Mouse (Mus musculus): ENCODE measurements around the gene 6330409D20Rik.
A peak's percentile ranks its signal among the peaks of the same experiment; 100 is the strongest.

Gene 6330409D20Rik

GRCm38 (mm10) chr2:32740916-32741272, at the start of gene 6330409D20Rik:
Gene 6330409D20Rik, minus strand, starts transcription at chr2:32741016.
- no peak for DNase-seq

- DNase-seq = no peak
These were observed 47.8 kb upstream of the 6330409D20Rik start for GRCm38 (mm10) chr2:32788581-32788980.

DNA sequence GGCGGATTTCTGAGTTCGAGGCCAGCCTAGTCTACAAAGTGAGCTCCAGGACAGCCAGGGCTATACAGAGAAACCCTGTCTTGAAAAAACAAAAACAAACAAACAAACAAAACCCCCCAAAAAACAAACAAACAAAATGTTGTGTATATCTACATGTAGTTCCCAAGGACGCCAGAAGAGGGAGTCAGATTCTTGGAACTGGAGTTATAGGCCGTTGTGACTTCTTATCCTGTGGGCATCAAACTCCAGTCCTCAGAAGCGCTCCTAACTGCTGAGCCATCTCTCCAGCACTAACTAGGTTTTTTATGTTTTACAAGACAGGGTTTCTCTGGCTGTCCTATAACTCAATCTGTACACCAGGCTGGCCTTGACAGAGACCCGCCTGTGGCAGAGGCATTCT, 46.4 kb upstream of the 6330409D20Rik start:
- no peak for DNase-seq

GRCm38 (mm10) chr2:32784048-32784681, 43.3 kb upstream of the 6330409D20Rik start, which contains the start of gene Cfap157:
Gene Cfap157, minus strand, starts transcription at chr2:32784428.
- DNase-seq = no peak

DNA sequence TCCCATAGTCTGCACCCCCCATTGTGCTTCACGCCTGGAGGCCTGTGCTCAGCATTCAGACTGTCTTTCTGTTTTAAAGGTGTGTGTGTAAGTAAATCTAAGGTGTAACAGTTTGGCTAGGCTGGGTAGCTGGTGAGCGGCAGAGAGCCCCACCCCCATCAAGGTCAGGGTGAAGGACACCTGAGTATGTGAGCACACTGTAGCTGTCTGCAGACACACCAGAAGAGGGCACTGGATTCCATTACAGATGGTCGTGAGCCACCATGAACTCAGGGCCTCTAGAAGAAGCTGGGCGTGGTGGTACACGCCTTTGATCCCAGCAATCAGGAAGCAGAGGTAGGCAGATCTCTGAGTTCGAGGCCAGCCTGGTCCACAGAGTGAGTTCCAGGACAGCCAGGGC, 40.9 kb upstream of the 6330409D20Rik start:
- DNase-seq = no peak

GRCm38 (mm10) chr2:32779714-32780113, 38.9 kb upstream of the 6330409D20Rik start:
- DNase-seq = no peak

DNA sequence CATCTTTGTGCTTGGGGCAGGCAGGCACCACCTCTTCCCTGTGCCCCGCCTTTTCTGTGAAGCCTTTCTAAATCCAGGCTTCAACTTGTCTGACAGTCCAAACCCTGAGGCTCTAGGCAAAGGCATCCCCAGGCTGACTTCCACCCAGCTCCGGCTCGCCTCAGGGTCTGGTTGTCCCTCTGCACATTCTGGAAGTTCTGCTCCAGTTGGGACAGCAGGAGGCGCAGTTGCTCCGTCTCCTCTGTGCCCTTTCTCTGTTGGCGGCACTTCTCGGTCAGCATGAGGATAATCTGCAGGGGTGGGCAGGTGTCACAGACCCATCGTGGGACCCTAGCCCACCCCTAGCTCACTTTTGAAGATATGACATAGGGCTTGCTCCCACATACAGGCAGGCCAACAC, 38.3 kb upstream of the 6330409D20Rik start:
- peak; percentile 58 for DNase-seq

DNA sequence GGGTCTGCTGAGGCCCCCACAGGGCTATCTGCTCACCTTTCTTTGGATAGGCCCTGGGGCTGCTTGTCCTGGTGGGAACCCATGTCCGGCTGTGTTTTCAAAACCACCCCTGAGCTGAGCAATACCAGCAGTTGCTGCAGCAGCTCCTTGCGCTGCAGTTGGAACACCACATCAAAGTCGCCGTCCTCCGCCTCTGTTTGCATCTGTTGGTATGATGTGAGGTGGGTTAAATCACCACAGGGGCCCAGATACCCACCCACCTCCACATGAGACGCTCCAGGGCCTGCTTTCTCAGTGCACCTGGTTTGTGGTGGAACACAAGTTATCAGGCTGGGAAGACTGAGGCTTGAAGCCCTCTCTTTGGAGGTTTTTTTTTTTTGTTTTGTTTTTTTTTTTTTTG, 37.3 kb upstream of the 6330409D20Rik start:
- no peak for DNase-seq

DNA sequence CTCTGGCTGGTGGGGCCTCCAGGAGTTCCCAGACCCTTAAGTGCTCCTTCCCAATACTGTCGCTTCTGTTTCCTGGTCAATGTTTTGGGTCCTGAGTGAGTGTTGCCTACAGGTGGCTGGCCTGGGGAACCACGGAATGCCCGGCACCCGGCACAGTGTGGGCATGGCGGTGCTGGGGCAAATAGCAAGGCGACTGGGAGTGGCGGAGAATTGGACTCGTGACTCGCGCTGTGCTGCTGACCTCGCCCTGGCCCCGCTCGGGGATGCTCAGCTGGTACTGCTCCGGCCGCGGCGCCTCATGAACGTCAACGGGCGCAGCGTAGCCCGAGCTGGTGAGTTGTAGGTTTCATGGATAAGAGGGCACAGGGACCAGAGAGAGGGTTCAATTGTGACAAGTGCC, 35.4 kb upstream of the 6330409D20Rik start:
- DNase-seq = no peak

- DNase-seq = peak; percentile 97
These were observed 34.7 kb upstream of the 6330409D20Rik start, which contains the start of the genes Ttc16 and Ptrh1 for GRCm38 (mm10) chr2:32775359-32776074. Gene Ttc16, minus strand, starts transcription at chr2:32775633. Gene Ptrh1, plus strand, starts transcription at chr2:32775786.

- DNase-seq = no peak
These were observed 31.9 kb upstream of the 6330409D20Rik start for GRCm38 (mm10) chr2:32772626-32773279.

DNA sequence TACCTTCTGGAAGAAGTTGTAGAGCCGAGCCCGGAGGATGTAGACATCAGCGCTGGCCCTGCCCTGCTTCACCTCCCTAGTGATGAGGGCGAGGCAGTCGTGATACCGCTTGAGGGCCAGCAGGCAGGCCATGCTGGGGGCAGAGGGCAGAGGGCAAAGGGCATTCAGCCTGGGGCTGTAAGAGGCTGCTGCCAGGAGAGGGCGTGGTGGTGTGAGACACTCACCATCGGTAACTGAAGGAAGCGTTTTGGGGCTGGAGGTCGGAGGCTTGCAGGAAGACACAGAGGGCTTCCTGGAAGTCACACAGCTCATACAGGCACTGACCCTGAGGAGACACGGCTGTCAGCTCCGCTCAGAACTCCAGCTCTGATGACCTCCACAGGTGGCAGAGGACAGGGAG, 31.1 kb upstream of the 6330409D20Rik start:
- DNase-seq = no peak

GRCm38 (mm10) chr2:32769327-32770085, 28.7 kb upstream of the 6330409D20Rik start:
- no peak for DNase-seq

GRCm38 (mm10) chr2:32768661-32769285, 28.0 kb upstream of the 6330409D20Rik start:
- DNase-seq = no peak

GRCm38 (mm10) chr2:32767241-32767640, 26.4 kb upstream of the 6330409D20Rik start:
- no peak for DNase-seq

DNA sequence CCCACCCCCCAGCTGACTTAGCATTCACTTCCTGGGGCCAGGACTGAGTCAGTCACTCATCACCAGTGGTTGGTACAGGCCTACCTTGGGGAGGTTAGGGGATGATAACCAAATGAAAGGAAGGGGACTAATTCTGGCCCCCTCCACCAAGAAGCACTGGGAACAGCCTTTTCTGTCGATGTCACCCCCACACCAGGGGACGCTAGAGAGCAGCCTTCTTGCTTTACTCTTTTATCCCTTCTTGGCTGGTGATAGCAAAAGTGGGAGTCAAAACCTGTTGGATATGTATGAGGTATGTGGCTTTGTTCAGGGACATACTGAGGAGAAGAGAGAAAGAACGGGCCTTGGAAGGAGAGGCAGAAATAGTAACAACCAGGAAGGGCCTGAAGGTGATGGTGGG, 22.5 kb upstream of the 6330409D20Rik start:
- DNase-seq = no peak

- no peak for DNase-seq
These were observed 21.0 kb upstream of the 6330409D20Rik start for GRCm38 (mm10) chr2:32761859-32762258.

DNA sequence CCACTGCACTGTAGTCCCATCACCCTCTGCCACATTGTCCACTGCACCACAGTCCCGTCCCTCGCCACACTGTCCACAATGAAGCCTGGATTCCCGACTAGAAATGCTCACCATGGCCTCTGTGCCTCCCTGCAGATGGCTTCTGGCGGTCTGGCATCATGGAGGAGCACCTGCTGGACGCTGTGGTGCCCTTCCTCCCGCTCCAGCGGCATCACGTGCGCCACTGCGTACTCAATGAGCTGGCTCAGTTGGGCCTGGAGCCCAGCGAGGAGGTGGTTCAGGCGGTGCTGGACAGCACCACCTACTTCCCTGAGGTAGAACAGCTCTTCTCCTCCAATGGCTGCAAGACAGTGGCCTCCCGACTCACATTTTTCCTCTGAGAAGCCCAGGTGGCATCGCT, 20.5 kb upstream of the 6330409D20Rik start:
- peak; percentile 49 for DNase-seq

DNA sequence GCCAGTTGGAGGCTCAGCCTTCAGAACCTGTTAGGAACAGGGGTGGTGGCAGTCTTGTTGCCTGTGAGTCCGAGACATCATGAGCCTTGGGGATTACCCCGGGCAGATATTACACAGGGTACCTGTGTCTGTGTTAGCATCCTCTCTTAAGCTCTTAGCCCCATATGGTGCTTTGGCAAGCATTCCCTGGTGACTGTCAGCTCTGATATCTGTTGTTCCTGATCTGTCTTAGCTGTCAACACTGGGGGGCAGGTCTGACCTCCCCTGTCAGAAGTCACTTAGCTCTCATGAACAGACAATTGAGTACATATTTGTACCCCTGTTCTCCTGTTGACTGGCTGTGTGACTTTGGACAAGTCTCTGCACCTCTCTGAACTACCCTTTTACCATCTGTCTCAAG, 18.2 kb upstream of the 6330409D20Rik start:
- DNase-seq = no peak

DNA sequence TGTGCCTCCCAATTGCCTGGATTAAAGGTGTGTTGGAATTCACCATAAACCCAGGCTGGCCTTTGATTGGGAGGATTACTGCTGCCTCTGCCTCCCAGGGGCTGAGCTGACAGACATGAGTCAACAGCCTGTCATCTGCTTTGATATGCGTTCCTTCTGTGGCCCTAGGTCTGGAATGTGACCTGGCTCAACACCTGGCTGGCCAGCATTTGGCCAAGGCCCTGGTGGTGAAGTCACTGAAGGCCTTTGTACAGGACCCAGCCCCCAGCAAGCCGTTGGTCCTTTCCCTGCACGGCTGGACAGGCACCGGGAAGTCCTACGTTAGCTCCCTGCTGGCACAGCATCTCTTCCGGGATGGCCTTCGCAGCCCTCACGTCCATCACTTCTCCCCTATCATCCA, 17.7 kb upstream of the 6330409D20Rik start:
- DNase-seq = no peak

- peak; percentile 98 for DNase-seq
These were observed 16.4 kb upstream of the 6330409D20Rik start, which contains the start of gene Tor2a for GRCm38 (mm10) chr2:32757056-32757845. Gene Tor2a, plus strand, starts transcription at chr2:32757234.

GRCm38 (mm10) chr2:32756674-32757055, 15.8 kb upstream of the 6330409D20Rik start:
- DNase-seq = no peak

Data from right cerebral cortex, adult 18-20 months (tissue).